Mouse (Mus musculus) Patski (cell line): ENCODE measurements at regions not wholly inside any gene's neighbourhood (a gene's known extent, or its start where the extent isn't known, plus 50 kb on each side); places are given as distances from the start of the nearest gene placed in this dataset.

Experiments used
- ATAC-seq: fragments of 100-300 bp; one replicate; pipeline ENCODE4 v1.8.0; 2021
- CTCF ChIA-PET: fragments of 350-600 bp; sonication (Branson Sonifier 250); formaldehyde crosslinking; loops from one replicate; lab custom pipeline; 2022; ENCODE audit warnings: inconsistent platforms; lab: Charles Lee
- POLR2A ChIA-PET: fragments of 350-600 bp; sonication (Branson Sonifier 250); formaldehyde crosslinking; loops from one replicate; lab custom pipeline; 2022; ENCODE audit warnings: antibody characterized with exemption, inconsistent platforms; lab: Charles Lee
- DNase-seq: peaks from one replicate; pipeline ENCODE4 v3.0.0-alpha.2; 2011; ENCODE audit warnings: low read depth, low spot score
- H3K27me3 ChIP-seq: fragments of 371-371 bp; one replicate; pipeline ENCODE4 v1.5.1; 2021
- CTCF ChIP-seq: fragments of 100-300 bp; IDR thresholded peaks from one replicate; pipeline ENCODE4 v1.5.1; 2021
- in situ Hi-C: fragments of 300-500 bp; cut with MboI; formaldehyde crosslinking; loops from 3 replicates; pipeline ENCODE4 v1.11.1; 2018; ENCODE audit warnings: low pct_unique_long_range_greater_than_20kb, mixed read lengths

- POLR2A ChIA-PET: no interaction called here
- no peak for TF ChIP-seq CTCF
- ATAC-seq: no peak
- in situ Hi-C loops: no loop called here
- H3K27me3 ChIP-seq: peaks cover 7% of the 10 kb centered on the region
- CTCF ChIA-PET: no interaction called here
- no peak for DNase-seq
Measured at GRCm38 (mm10) chr2:64706646-64707177, 318.1 kb downstream of the Grb14 start.

DNA sequence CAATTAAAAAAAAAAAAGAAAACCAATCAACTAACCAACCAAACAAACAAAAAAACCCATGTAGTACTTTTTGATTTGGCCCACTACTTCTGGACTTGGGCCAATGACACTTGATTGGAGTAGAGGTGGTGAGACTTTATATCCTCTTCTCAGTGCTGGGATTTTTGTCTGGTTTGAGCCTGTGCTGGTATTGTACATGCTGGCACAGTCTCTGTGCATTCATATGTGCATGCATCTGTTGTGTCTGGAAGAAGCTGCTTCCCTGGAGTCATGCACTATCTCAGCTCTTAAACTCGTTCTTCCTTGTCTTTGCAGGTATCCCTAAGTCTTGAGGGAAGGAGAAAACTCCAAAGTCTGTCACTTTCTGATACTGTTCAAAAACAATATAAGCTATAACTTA lies 328.8 kb downstream of the Grb14 start:
- TF ChIP-seq CTCF: no peak
- CTCF ChIA-PET: no interaction called here
- ATAC-seq: no peak
- DNase-seq: no peak
- POLR2A ChIA-PET: no interaction called here
- in situ Hi-C loops: no loop called here
- H3K27me3 ChIP-seq: peaks cover 3% of the 10 kb centered on the region

DNA sequence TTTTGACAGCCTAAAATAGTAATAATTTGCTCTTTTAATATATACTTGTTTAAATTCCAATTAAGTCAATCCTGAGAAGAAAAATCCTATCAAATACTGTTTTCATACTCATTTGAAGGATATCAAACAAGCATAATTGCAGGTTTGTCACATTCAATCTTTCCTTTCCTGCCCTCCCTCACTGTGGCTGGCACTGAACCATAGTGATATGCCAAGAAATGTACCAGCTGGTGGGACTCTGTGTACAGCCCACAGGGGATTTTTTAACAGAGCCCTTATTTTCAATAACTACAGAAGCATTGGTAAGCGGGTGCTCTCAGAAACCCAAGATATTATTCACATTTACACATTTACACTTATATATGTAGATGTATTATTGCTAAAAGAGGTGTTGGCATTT lies 333.3 kb downstream of the Grb14 start:
- CTCF ChIA-PET: no interaction called here
- H3K27me3 ChIP-seq: peaks cover 3% of the 10 kb centered on the region
- TF ChIP-seq CTCF: no peak
- DNase-seq (no peak), ATAC-seq (no peak)
- POLR2A ChIA-PET: no interaction called here
- in situ Hi-C loops: no loop called here

DNA sequence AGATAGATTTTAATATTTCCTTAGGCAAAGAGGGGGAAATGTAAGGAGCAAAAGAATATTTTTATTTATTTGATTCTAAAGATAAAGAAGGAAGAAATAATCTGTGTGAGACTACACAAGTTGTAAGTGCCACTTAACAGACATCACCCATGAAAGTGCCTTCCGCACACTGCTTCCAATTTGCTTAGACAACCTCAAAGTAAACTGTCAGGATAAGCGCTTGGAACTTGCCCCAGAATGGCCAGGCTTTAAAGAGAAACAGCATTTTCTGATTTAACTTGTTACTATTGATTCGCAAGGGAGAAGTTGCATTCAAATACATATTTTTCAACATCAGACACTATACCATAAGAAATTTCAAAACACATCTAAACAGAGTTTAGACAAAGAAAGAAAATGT lies 333.8 kb downstream of the Grb14 start:
- DNase-seq: no peak
- ChIA-PET CTCF (no interaction called here), POLR2A (no interaction called here)
- no peak for TF ChIP-seq CTCF
- peaks cover 3% of the 10 kb centered on the region for H3K27me3 ChIP-seq
- in situ Hi-C loops: no loop called here
- no peak for ATAC-seq

- ChIA-PET CTCF (no interaction called here), POLR2A (no interaction called here)
- no peak for ATAC-seq
- TF ChIP-seq CTCF: no peak
- no peak for DNase-seq
- H3K27me3 ChIP-seq: peaks cover 10% of the 10 kb centered on the region
- in situ Hi-C loops: no loop called here
Measured at GRCm38 (mm10) chr2:64686781-64687180, 338.0 kb downstream of the Grb14 start.

DNA sequence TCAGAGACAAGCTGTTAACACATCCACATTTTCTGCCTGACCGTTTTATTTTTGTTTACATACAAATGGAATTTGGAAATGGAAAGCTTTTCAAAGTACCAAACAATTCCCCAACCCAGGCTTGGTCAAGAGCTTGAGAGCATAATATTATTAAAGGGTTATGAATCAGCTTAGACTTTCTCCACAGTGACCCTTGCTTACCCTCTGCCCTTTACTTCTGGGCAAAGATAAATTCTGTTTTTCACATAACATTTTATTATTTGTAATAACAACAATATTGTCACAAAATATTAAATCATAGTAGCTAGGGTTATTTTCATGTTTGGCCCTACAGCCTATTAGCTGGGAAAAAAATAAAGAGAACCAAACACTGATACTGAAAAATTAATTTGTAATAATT lies 375.2 kb downstream of the Grb14 start:
- TF ChIP-seq CTCF: no peak
- DNase-seq (no peak), ATAC-seq (no peak)
- peaks cover 19% of the 10 kb centered on the region for H3K27me3 ChIP-seq
- ChIA-PET POLR2A (no interaction called here), CTCF (no interaction called here)
- in situ Hi-C loops: no loop called here

DNA sequence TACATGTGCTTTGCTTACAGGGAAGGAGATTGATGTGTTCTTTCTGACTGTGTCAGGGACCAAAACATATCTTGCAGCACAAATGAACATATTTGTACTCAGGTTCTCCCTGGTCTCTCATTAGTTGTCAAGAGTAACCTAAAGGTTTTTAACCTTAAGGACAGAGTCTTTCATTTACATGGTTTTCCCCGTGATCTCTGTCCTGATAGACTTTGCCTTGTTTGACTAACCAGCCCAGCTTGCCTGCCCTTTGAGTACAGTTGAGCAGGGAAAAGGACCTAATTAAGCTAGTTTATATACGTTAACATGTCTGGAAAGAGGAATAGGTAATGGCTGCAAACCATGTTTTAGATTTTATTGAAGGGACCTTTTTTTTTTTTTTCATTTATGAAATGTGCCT lies 407.9 kb downstream of the Grb14 start:
- H3K27me3 ChIP-seq: peaks cover 10% of the 10 kb centered on the region
- in situ Hi-C loops: no loop called here
- ChIA-PET CTCF (no interaction called here), POLR2A (no interaction called here)
- DNase-seq (no peak), ATAC-seq (no peak)
- TF ChIP-seq CTCF: no peak

DNA sequence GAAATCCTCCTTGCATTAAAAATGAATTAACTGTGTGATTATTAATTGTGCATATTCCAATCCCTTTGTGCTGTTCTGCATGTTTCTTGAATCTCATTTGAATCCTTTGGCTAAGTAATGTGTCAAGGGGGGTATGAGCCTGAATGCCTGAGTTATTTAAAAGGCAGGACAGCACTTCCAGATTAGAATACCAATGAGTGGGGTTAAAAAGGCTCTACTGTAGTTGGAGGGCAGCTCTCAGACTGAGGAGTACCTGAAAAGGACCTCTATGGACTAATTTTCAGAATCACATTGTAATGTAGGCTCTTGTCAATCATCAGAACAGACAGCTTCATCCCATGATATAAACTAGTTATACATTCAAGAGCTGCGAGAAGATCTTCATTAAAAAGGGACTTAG lies 417.9 kb downstream of the Grb14 start:
- ATAC-seq (no peak), DNase-seq (no peak)
- POLR2A ChIA-PET: no interaction called here
- no peaks in the 10 kb centered on the region for H3K27me3 ChIP-seq
- in situ Hi-C loops: no loop called here
- no peak for TF ChIP-seq CTCF
- CTCF ChIA-PET: no interaction called here

DNA sequence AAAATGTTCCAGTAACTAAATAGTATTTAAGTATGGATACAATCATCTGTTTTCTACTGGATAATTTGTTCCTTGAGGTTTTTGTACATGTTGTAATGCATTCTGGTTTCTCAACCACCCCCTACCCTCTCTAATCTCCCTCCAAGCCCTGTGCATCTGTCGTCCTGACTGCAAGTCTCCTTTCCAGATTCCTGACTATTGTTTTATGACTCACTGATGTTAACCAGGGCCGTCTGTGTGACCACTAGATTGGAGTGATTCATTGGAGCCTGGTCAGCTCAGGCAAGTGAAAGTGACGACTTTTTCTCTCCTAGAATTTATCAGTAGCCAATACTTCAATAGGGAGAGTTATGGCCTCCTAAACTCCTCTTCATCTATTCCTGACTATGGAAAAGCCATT lies 442.5 kb downstream of the Grb14 start:
- TF ChIP-seq CTCF: no peak
- no peak for ATAC-seq
- DNase-seq: no peak
- H3K27me3 ChIP-seq: no peaks in the 10 kb centered on the region
- in situ Hi-C loops: no loop called here
- CTCF ChIA-PET: no interaction called here
- POLR2A ChIA-PET: no interaction called here

DNA sequence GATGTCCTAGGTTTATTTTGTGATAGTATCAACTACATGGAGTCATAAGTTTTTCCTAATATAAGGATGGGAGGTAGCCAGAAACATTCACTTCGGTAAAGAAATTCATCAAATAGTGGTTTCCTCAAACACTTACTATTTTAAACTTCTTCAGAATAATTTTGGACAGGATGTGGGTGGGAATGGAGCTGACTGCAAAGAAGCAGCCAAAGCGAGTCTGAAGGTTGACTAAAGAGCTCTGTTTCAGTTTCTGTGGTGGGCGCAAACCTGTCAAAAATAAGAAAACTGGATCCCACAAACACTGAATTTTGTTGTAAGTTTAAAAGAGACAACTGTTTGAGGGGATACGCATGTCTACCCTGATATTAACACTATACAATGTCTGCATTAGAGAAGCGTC lies 438.2 kb upstream of the Fign start:
- CTCF ChIA-PET: no interaction called here
- no peak for ATAC-seq
- no peak for TF ChIP-seq CTCF
- peaks cover 5% of the 10 kb centered on the region for H3K27me3 ChIP-seq
- in situ Hi-C loops: no loop called here
- no peak for DNase-seq
- POLR2A ChIA-PET: no interaction called here

GRCm38 (mm10) chr2:64535351-64535851 lies 437.6 kb upstream of the Fign start:
- no peak for DNase-seq
- in situ Hi-C loops: no loop called here
- no peak for TF ChIP-seq CTCF
- ChIA-PET CTCF (no interaction called here), POLR2A (no interaction called here)
- H3K27me3 ChIP-seq: peaks cover 5% of the 10 kb centered on the region
- ATAC-seq: no peak

GRCm38 (mm10) chr2:64534869-64535268 lies 437.0 kb upstream of the Fign start:
- in situ Hi-C loops: no loop called here
- no peak for TF ChIP-seq CTCF
- ChIA-PET CTCF (no interaction called here), POLR2A (no interaction called here)
- ATAC-seq (no peak), DNase-seq (no peak)
- peaks cover 5% of the 10 kb centered on the region for H3K27me3 ChIP-seq
